Mouse (Mus musculus) heart, postnatal 0 days (tissue): ENCODE results near the gene Epha4. TPM values are rescaled to one million over a fixed set of nuclear protein-coding genes. Genes with fewer than 3 reads are reported as not detected.
A peak's percentile ranks its signal among the peaks of the same experiment; 100 is the strongest.

Experiments
- ATAC-seq: fragments of 200-750 bp; cut with Nextera tagmentation; 2 replicates; pipeline ENCODE4 v1.8.0; 2017; ENCODE audit warnings: low read depth, moderate number of reproducible peaks, moderate library complexity; ENCODE audit not compliant: insufficient read depth
- DNase-seq: peaks from one replicate; pipeline ENCODE4 v3.0.0-alpha.2; 2016; ENCODE audit warnings: low spot score
- H3K27ac ChIP-seq: fragments of 300-500 bp; sonication (generic); 2 replicates; pipeline ENCODE4 v1.5.1; 2014; ENCODE audit warnings: low read depth, mild to moderate bottlenecking
- H3K27me3 ChIP-seq: fragments of 300-500 bp; sonication (generic); 2 replicates; pipeline ENCODE4 v1.6.1; 2014; ENCODE audit warnings: low read length, mixed read lengths; ENCODE audit not compliant: control insufficient read depth, insufficient read depth
- H3K36me3 ChIP-seq: fragments of 300-500 bp; sonication (generic); replicated peaks from 2 replicates; pipeline ENCODE4 v1.6.1; 2014; ENCODE audit warnings: low read length, mixed read lengths; ENCODE audit not compliant: control insufficient read depth, insufficient read depth
- H3K4me1 ChIP-seq: fragments of 300-500 bp; sonication (generic); 2 replicates; pipeline ENCODE4 v1.6.1; 2014; ENCODE audit warnings: antibody characterized with exemption; ENCODE audit not compliant: control insufficient read depth, insufficient read depth
- H3K4me2 ChIP-seq: fragments of 300-500 bp; sonication (generic); 2 replicates; pipeline ENCODE4 v1.6.1; 2014; ENCODE audit warnings: low read depth, mild to moderate bottlenecking, low read length, moderate library complexity
- H3K4me3 ChIP-seq: fragments of 300-500 bp; sonication (generic); 2 replicates; pipeline ENCODE4 v1.5.1; 2014; ENCODE audit warnings: low read depth, low read length
- H3K9ac ChIP-seq: fragments of 300-500 bp; sonication (generic); replicated peaks from 2 replicates; pipeline ENCODE4 v1.6.1; 2014; ENCODE audit warnings: low read depth, low read length, mixed read lengths
- H3K9me3 ChIP-seq: fragments of 300-500 bp; sonication (generic); replicated peaks from 2 replicates; pipeline ENCODE4 v1.6.1; 2016; ENCODE audit warnings: low read length; ENCODE audit not compliant: control insufficient read depth
- CTCF ChIP-seq: IDR thresholded peaks from 2 replicates; pipeline ENCODE4 v1.5.1; 2016; ENCODE audit warnings: antibody characterized with exemption, control low read depth, low read depth
- EP300 ChIP-seq: IDR thresholded peaks from 2 replicates; pipeline ENCODE4 v1.6.1; 2016; ENCODE audit warnings: antibody characterized with exemption, low read depth
- WGBS: fragments of 180-500 bp; shearing (Covaris S2); extraction: QIAGEN DNeasy Blood & Tissue Kit; methylation state at CpG from one replicate; pipeline ENCODE4 v1.1.7; 2014; 5-methylcytosine and 5-hydroxymethylcytosine counted together
- polyA plus RNA-seq: library from polyadenylated mRNA; unstranded; fragments of >200 nt; fragmentation: Nextera tagmentation; extraction: Ambion mirVana; gene quantifications from 2 replicates; pipeline ENCODE4 v1.2.1, GENCODE M21; 2015
- total RNA-seq: library from RNA; depleted of rRNA; stranded (reverse); fragments of >200 nt; gene quantifications from 2 replicates; pipeline ENCODE4 v1.2.3, GENCODE M21; 2014; ENCODE audit warnings: low replicate concordance; rRNA removed

The Epha4 gene
- total RNA-seq, result 20.3 and 27.3 TPM in 2 replicates
- 8.5 TPM in 2 replicates for polyA plus RNA-seq

- peak; percentile 92 for DNase-seq
- Histone ChIP-seq H3K4me3 (peak within 1 kb of the TSS; percentile 78), H3K9ac (peak within 1 kb of the TSS; percentile 62), H3K9me3 (no peaks in the 10 kb centered on the region), H3K27me3 (peaks cover 12% of the 10 kb centered on the region; the same call in 1 of the 2 replicates), H3K4me2 (peak within 1 kb of the TSS; percentile 86), H3K4me1 (peaks cover 11% of the 10 kb centered on the region; the same call in 1 of the 2 replicates), H3K27ac (peak within 1 kb of the TSS; percentile 45), H3K36me3 (no peaks in the 10 kb centered on the region)
- WGBS, result under 1% methylated on average over 40 of the region's 40 CpGs
- ATAC-seq, result peak; percentile 96
- TF ChIP-seq CTCF, result no peak
- TF ChIP-seq EP300, result no peak
These were observed at the start of gene Epha4 for GRCm38 (mm10) chr1:77514963-77515650. TSS of gene Epha4 (minus strand) at chr1:77515088.

DNA sequence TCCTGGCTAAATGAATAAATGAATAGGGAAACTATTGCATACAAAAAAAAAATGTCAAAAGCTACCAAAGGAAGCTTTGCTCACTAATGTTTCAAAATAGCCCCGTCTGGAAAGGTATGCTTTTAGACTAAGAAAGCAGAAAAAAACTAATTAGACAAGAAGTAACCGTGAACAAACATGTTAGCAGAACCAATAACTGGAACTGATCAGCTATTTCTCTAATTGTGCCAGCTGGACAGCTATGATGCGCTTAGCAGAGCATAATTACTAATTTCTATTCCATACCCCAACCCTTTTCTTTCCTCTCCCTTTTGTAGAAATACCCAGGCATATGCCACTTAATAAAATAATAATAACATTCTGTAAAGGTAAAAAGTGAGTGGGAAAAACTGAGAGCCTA is 41.3 kb upstream of the Epha4 start:
- Histone ChIP-seq H3K4me2 (no peak overlapping the region), H3K9me3 (no peaks in the 10 kb centered on the region), H3K4me3 (no peak overlapping the region), H3K27ac (no peak overlapping the region), H3K36me3 (no peaks in the 10 kb centered on the region), H3K9ac (no peak overlapping the region), H3K4me1 (no peaks in the 10 kb centered on the region), H3K27me3 (no peaks in the 10 kb centered on the region)
- ATAC-seq (no peak), DNase-seq (no peak)
- TF ChIP-seq EP300, result no peak
- TF ChIP-seq CTCF, result no peak
- 87% methylated on average over 3 of the region's 3 CpGs for WGBS

DNA sequence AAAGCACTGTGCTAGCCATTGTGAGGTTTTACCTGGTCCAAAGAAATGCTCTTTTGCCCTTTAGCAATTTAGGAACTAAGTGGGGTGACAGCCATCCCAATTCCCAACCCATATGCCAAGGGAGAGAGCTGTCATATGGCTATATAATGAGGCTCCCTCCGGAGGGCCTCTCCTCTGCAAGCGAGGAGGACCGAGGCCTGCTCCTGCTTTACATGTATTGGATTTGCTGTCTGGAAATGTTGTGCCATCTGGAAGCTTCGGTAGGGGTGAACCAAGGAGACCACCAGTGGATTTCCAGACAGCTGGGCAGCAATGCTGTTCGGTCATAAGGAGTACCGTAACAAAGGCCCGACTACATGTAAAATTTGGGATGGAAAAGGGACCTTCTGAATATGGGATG is 37.0 kb upstream of the Epha4 start:
- H3K9ac ChIP-seq, result no peak overlapping the region
- no peaks in the 10 kb centered on the region for H3K36me3 ChIP-seq
- no peak for ATAC-seq
- no peak overlapping the region for H3K4me3 ChIP-seq
- no peak for DNase-seq
- TF ChIP-seq EP300 (no peak), CTCF (no peak)
- H3K27me3 ChIP-seq, result no peaks in the 10 kb centered on the region
- 89% methylated on average over 7 of the region's 7 CpGs for WGBS
- no peak overlapping the region for H3K4me2 ChIP-seq
- no peaks in the 10 kb centered on the region for H3K9me3 ChIP-seq
- H3K4me1 ChIP-seq, result no peaks in the 10 kb centered on the region
- H3K27ac ChIP-seq, result no peak overlapping the region

GRCm38 (mm10) chr1:77545722-77546121 is 30.8 kb upstream of the Epha4 start:
- no peak overlapping the region for H3K9ac ChIP-seq
- no peak for DNase-seq
- no peak overlapping the region for H3K4me3 ChIP-seq
- no peak for TF ChIP-seq EP300
- TF ChIP-seq CTCF, result no peak
- no peaks in the 10 kb centered on the region for H3K9me3 ChIP-seq
- H3K4me2 ChIP-seq, result no peak overlapping the region
- H3K4me1 ChIP-seq, result no peaks in the 10 kb centered on the region
- no peak overlapping the region for H3K27ac ChIP-seq
- no peaks in the 10 kb centered on the region for H3K36me3 ChIP-seq
- ATAC-seq, result no peak
- H3K27me3 ChIP-seq, result no peaks in the 10 kb centered on the region
- 74% methylated on average over 6 of the region's 6 CpGs for WGBS

GRCm38 (mm10) chr1:77545035-77545434 is 30.1 kb upstream of the Epha4 start:
- no peak overlapping the region for H3K27ac ChIP-seq
- no peaks in the 10 kb centered on the region for H3K4me1 ChIP-seq
- WGBS, result 75% methylated on average over 1 of the region's 1 CpGs
- ATAC-seq (no peak), DNase-seq (no peak)
- H3K4me3 ChIP-seq, result no peak overlapping the region
- TF ChIP-seq EP300 (no peak), CTCF (no peak)
- H3K27me3 ChIP-seq, result no peaks in the 10 kb centered on the region
- no peaks in the 10 kb centered on the region for H3K36me3 ChIP-seq
- H3K9me3 ChIP-seq, result no peaks in the 10 kb centered on the region
- H3K9ac ChIP-seq, result no peak overlapping the region
- no peak overlapping the region for H3K4me2 ChIP-seq

DNA sequence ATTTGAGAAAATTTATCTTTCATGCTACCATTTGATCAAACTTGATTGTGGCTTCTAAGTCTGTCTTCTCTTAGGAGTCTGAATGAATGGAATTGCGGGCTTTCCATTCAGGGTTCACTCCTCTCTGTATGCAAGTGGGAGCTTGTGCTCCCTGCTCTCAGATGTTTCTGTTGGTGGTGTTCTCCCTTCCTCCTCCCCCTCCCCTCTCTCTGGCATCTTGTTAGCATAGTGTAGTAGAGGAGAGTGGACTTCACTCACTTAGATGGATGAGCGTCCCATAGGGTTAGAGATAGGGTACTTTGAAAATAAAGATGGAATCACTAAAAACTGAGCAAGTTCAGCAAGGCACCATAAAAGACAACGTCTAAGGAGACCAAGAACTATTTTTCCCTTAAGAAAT is 29.4 kb upstream of the Epha4 start:
- Histone ChIP-seq H3K9me3 (no peaks in the 10 kb centered on the region), H3K4me3 (no peak overlapping the region), H3K4me2 (no peak overlapping the region), H3K4me1 (no peaks in the 10 kb centered on the region), H3K27me3 (no peaks in the 10 kb centered on the region), H3K27ac (no peak overlapping the region), H3K36me3 (no peaks in the 10 kb centered on the region), H3K9ac (no peak overlapping the region)
- WGBS, result 41% methylated on average over 3 of the region's 3 CpGs
- TF ChIP-seq EP300 (no peak), CTCF (no peak)
- DNase-seq (no peak), ATAC-seq (no peak)
